Mouse (Mus musculus) layer of hippocampus, adult 9-11 months (tissue): ENCODE data around the gene Por.

ENCODE experiments used
- DNase-seq: peaks from one replicate; pipeline ENCODE4 v3.0.0; 2022

Por gene

DNA sequence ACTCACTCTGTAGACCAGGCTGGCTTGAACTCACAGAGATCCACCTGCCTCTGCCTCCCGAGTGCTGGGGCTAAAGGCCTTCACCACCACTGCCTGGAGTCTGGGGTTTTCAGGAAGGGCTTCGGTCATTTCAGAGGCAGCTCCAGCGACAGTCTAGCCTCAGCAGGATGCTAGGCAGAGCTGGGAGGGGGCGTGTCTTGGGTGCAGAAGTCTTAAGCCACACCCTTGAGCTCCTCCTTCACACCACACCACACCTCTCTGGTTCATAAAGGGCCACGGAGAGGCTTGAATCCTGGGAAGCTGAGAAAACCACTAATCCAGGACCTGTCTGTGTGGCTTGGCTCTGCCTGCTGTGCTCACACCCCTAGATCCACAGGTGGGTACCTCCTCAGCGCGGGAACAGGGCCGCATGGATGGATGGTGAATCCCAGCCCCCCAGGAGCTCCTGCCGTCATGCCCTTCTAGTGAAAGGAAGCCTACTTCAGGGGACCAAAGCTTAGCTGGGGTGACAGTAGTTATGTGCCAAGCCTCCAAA, at the start of gene Por:
Gene Por (plus strand): TSS at position 293 of the 535 bp plus-strand sequence.
- no peak for DNase-seq

- DNase-seq: no peak
Observed at GRCm38 (mm10) chr5:135620526-135620925, 49.3 kb upstream of the Por start.

DNA sequence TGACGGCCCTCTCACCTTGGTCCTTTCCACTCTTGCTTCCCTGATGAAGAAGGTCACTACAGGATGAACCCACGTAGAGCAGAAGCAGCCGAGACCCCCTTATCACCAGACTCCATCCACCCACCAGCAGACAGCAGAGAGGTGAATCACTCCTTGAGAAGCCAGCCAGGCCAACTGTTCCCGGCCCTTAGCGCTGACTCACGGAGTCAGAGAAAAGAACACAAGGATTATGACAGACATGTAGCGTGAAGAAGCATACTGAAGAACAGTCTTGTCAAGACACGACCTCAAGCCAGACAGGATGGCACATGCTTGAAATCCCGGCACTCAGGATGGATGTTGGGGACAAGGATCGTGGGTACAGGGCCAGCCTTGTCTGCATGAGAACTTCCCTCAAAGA, 48.1 kb upstream of the Por start:
- DNase-seq: no peak

DNA sequence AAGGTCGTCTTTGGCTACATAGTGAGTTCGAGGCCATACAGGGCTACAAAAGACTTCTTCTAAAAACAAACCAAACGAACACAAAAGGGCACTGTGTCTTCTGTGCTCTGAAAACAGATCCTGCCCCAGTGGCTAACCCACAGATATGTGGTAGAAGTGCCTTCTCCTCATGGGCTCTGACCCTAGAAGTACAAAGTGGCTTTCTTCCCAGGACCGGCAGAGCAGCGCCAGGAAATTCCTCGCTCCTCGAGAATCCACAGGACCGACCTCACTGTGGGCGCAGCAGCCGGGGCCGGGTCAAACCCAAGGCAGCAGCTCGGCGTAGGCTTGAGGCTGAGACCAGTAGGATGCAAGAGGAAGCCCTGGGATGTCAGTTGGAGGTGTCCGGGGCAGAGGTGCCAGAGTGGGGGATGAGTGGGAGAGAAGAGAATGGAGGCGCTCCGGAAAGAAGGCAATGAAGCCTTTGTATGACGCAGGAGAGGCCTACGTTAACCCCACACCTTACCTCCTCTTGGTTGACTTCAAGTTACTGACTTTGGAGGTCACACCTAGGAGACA, 46.7 kb upstream of the Por start:
- DNase-seq: no peak

GRCm38 (mm10) chr5:135628916-135629315, 40.9 kb upstream of the Por start:
- no peak for DNase-seq

GRCm38 (mm10) chr5:135629401-135629800, 40.4 kb upstream of the Por start:
- no peak for DNase-seq

DNA sequence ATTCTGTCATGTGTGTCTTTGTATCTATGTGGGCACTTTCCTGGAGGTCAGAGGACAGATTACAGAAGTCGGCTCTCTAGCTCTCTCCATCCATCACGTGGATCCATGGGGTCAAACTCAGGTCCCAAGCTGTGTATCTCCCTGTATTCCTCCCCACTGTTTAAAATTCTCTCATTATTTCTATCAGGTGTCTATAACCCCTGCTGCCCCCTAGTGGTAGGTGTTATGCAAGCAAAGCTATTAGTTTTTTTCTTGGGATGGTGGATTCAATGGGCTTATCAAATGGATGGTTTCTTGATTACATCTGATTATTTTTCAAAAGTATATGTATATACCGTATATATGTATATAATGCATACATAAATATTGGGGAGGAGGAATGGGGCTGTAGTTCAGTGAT, 39.2 kb upstream of the Por start:
- peak; percentile 42 for DNase-seq

- DNase-seq: peak; percentile 96
Observed at GRCm38 (mm10) chr5:135632117-135632796, 37.6 kb upstream of the Por start, which contains the start of gene Rhbdd2. Gene Rhbdd2 (plus strand): TSS chr5:135632618.

GRCm38 (mm10) chr5:135632797-135633144, 37.1 kb upstream of the Por start:
- no peak for DNase-seq

- DNase-seq: no peak
Observed at GRCm38 (mm10) chr5:135639760-135640458, 29.9 kb upstream of the Por start.

DNA sequence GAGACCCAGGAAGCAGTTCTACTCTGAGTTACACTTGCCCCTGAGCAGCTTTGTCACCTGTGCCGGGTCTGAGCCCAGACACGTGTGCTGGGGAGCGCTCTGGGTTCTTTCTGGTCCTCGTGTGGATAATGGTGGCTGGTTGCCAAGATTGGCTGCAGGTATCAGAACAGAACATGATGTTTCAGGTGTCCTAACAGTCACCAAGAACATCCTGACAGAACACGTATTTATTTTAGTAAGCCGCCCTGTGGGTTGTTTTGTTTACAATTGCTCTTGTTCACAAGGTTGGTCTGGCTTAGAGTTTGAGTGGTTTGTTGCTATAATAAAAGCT, 29.4 kb upstream of the Por start:
- no peak for DNase-seq

GRCm38 (mm10) chr5:135641028-135641427, 28.8 kb upstream of the Por start:
- DNase-seq: no peak

DNA sequence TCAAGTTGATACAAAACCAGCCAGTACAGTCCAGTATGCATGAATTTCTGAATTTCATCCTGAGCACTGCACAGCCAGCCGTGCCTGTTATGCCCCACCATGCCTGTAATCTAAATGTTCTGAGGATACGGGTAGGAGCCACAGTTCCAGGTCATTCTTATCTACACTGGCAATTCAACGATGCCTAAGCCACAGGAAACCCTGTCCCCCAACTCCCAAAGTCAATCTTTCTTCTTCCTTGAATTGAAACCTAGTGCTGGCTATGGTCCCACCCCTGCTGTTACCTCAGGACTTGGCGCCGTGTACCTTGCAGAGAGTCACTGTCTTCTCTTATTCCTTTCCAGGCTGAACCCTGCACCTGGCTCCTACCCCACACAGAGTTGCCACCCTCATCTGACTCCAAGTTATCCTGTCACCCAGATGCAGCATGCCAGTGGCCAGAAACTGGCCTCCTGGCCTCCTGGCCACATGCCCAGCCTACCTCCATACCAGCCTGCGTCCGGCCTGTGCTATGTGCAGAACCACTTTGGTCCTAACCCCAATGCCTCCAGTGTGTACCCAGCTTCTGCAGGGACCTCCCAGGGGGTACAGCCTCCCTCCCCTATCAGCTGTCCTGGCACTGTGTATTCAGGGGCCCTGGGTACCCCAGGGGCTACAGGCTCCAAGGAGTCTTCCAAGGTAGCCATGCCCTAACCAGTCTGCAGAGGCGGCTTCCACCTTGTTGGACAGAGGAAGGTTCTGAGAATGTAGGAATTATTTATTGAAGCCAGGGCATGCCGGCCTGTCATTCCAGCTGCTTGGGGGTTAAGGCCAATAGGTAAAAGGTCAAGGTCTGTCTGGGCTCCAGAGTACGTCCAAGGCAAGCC, 26.9 kb upstream of the Por start:
- DNase-seq: no peak

GRCm38 (mm10) chr5:135643552-135643842, 26.3 kb upstream of the Por start:
- DNase-seq: no peak

DNA sequence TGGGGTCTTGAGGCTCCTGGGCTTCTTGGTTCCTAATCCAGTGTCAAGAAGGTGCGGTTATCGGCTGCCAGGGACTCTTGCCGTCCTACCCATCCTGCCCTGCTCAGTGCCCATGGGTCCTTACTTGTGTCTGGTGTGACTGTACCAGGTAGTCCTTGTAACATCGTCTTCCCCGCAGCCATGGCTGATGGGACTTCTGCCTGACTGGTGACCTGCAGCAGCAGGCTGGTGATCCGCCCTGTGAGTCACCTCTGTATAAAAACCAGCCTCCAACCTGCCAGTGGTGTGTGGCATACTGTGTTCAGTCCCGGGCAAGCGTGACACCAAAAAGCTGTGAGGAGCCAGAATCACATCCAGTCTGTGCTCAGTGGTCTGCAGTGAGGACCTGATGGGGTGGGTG, 26.0 kb upstream of the Por start:
- no peak for DNase-seq

GRCm38 (mm10) chr5:135645330-135645729, 24.5 kb upstream of the Por start:
- no peak for DNase-seq

DNA sequence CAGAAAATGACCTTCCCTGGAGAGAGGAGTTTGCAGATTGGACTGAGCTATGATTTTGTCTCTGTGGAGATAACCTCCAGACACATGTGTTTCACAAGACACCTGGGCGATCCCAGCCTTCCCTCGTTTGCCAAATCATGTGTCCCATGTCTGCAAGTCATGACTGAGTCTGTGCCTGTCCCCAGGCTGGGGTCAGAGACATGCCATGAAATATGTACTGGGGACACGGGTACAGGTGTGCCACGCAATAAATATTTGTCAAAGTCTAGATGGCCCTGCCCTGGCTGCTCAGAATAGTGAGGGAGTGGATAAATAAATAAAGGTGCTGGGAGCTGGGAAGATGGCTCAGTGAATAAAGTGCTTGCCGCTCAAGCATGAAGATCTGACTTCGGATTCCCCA, 23.8 kb upstream of the Por start:
- DNase-seq: no peak

DNA sequence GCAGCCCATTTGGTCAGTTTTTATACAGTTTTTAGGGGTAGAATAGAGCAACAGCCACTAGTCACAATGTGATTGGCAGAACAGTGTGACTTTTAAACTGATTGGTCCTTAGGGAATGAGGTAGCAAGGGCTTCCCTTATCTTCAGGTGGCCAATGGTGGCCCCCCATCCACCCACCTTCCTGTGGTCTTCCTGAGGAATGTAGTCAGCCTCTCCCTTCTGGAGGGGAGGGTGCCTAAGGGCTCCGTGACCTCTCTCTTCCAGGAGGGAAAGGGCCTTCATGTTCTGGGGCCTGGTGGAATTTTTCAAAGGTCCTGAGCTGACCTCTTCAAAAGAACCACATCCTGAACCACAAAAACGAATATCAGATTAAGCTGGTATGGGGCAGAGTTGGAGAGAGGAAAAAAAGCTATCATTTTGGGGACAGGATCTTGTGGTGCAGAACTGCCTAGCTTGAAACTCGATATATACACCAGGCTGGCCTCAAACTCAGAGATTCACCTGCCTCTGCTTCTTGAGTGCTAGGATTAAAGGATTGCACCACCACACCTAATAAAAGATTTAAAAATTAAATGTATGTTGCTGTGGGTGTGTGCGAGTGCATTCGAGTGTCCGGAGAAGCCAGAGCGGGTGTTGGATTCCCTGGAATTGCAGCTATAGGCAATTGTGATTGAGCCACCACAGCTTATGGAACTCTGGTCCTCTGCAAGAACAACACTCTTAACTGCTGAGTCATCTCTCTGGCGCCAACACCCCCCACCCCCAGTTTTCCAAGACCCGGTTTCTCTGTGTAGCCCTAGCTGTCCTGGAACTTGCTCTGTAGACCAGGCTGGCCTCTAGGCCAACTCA, 21.1 kb upstream of the Por start:
- DNase-seq: no peak

GRCm38 (mm10) chr5:135649309-135649633, 20.6 kb upstream of the Por start:
- no peak for DNase-seq

GRCm38 (mm10) chr5:135651536-135651935, 18.3 kb upstream of the Por start:
- DNase-seq: no peak

- DNase-seq: no peak
Observed at GRCm38 (mm10) chr5:135653209-135653608, 16.6 kb upstream of the Por start.

GRCm38 (mm10) chr5:135656046-135656445, 13.8 kb upstream of the Por start:
- DNase-seq: no peak

DNA sequence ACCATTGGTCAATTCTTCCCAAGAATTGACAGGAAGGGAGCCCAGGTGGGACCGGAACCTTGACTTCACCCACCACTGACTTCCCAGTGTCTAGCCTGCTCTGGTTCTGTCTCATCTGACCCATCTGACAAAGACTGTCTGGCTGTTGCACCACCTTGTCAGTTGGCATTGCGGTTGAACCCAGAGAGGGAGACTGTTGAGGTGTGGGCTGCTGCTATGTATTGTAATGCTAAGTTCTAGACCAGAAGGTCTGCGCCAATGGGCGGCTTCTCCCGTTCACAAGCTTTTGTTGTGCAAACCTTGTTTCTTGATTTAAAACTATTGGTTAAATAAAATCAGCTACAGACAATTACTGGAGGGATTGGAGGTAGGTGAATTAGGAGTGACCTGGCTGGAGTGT, 12.7 kb upstream of the Por start:
- DNase-seq: no peak
